Mouse (Mus musculus) hindbrain, embryonic 13.5 days (tissue): Measurements from ENCODE around the gene Ano1. TPM values are rescaled to one million over a fixed set of nuclear protein-coding genes. Genes with fewer than 3 reads are reported as not detected.

ENCODE experiments used
- ATAC-seq: fragments of 200-750 bp; cut with Nextera tagmentation; 2 replicates; pipeline ENCODE4 v1.8.0; 2017; ENCODE audit warnings: moderate TSS enrichment; ENCODE audit not compliant: low FRiP score
- H3K27ac ChIP-seq: fragments of 300-500 bp; sonication (generic); 2 replicates; pipeline ENCODE4 v1.5.1; 2015; ENCODE audit warnings: inconsistent platforms, mild to moderate bottlenecking, moderate library complexity
- H3K27me3 ChIP-seq: fragments of 300-500 bp; sonication (generic); 2 replicates; pipeline ENCODE4 v1.6.1; 2015; ENCODE audit warnings: mild to moderate bottlenecking, inconsistent platforms
- H3K36me3 ChIP-seq: fragments of 300-500 bp; sonication (generic); 2 replicates; pipeline ENCODE4 v1.6.1; 2015; ENCODE audit warnings: mild to moderate bottlenecking, inconsistent platforms
- H3K4me1 ChIP-seq: fragments of 300-500 bp; sonication (generic); replicated peaks from 2 replicates; pipeline ENCODE4 v1.6.1; 2015; ENCODE audit warnings: inconsistent platforms
- H3K4me2 ChIP-seq: fragments of 300-500 bp; sonication (generic); 2 replicates; pipeline ENCODE4 v1.6.1; 2015; ENCODE audit warnings: inconsistent platforms, mild to moderate bottlenecking, moderate library complexity
- H3K4me3 ChIP-seq: fragments of 300-500 bp; sonication (generic); 2 replicates; pipeline ENCODE4 v1.5.1; 2015; ENCODE audit warnings: mild to moderate bottlenecking, inconsistent platforms
- H3K9ac ChIP-seq: fragments of 300-500 bp; sonication (generic); 2 replicates; pipeline ENCODE4 v1.6.1; 2015; ENCODE audit warnings: mild to moderate bottlenecking, inconsistent platforms
- H3K9me3 ChIP-seq: fragments of 300-500 bp; sonication (generic); 2 replicates; pipeline ENCODE4 v1.6.1; 2016; ENCODE audit warnings: inconsistent platforms
- WGBS: fragments of 180-500 bp; shearing (Covaris S2); methylation state at CpG from one replicate; pipeline ENCODE4 v1.1.7; 2015; 5-methylcytosine and 5-hydroxymethylcytosine counted together
- polyA plus RNA-seq: library from polyadenylated mRNA; unstranded; fragments of >200 nt; fragmentation: Nextera tagmentation; extraction: Ambion mirVana; gene quantifications from 2 replicates; pipeline ENCODE4 v1.2.1, GENCODE M21; 2015

Ano1 gene
- polyA plus RNA-seq, 1 experiment from 2014 or later = 5.0 TPM

DNA sequence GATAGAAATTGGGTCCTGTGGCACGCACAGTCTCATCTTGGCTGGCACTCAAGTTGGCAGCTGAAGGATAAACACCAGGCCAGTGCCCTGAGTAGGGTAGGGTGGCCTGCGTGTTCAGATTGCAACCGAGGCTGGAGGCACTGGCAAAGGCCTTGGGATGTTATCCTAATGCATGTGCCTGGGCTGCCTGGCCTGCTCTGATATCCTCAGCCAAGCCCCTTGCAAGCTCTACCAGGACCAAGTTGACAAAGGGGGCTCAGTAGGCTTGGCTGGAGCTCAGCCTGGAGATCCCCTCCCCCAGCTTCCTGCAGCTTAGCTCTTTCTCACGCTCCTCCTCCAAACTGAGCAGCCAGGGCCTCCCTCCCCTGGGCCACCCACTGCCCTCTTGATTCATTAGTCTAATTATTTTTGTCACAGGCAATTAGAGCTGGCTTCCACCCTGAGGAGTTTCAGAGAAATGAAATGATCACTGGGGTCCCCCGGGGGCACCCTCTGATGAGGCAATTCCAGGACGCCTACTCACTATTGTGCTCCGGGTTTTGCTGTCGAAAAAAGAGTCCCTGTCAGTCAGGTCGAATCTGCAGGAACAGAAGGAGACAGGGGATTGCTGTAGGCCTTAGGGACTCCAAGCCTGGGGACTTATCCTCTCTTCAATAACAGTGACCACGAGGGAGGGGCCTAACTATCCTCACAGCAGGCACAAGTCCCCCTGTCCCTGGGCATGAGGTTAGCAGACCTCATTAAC, 97.9 kb downstream of the Ano1 start:
- H3K4me3 ChIP-seq = no peak overlapping the region
- H3K9me3 ChIP-seq = no peaks in the 10 kb centered on the region
- 10% methylated on average over 10 of the region's 10 CpGs for WGBS
- peak overlapping the region; percentile 89 for H3K27ac ChIP-seq
- no peak overlapping the region for H3K4me2 ChIP-seq
- H3K9ac ChIP-seq = 0 out of 2 replicates have a peak overlapping the region, but pooled peaks have one; percentile 24
- peak; percentile 96 for ATAC-seq
- H3K27me3 ChIP-seq = peaks cover 12% of the 10 kb centered on the region
- peaks cover 39% of the 10 kb centered on the region for H3K4me1 ChIP-seq
- H3K36me3 ChIP-seq = no peaks in the 10 kb centered on the region

DNA sequence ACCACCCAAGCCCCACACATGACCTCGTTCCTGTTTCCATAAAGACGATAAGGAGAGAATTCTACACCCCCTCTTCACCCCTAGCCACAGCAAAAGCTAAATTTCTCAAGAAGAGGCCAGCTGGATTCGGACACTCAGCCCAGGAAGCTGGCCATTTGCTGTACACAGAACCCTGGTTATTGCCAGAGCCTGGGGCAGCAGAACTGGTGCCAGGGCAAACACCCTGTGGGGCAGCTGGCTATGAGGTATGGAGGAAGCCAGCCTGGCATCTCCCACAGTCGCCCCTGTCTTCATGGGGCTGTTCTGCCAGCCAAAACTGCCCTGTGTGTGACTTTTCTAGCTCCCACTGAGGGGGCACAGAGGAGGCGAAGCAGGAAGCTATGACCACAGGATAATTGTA, 104.2 kb downstream of the Ano1 start:
- H3K9me3 ChIP-seq = no peaks in the 10 kb centered on the region
- whole genome bisulfite sequencing = 84% methylated on average over 5 of the region's 5 CpGs
- no peak overlapping the region for H3K4me2 ChIP-seq
- H3K27me3 ChIP-seq = peaks cover 31% of the 10 kb centered on the region
- H3K27ac ChIP-seq = no peak overlapping the region
- peaks cover 3% of the 10 kb centered on the region for H3K4me1 ChIP-seq
- H3K36me3 ChIP-seq = no peaks in the 10 kb centered on the region
- no peak for ATAC-seq
- H3K9ac ChIP-seq = no peak overlapping the region
- H3K4me3 ChIP-seq = no peak overlapping the region

DNA sequence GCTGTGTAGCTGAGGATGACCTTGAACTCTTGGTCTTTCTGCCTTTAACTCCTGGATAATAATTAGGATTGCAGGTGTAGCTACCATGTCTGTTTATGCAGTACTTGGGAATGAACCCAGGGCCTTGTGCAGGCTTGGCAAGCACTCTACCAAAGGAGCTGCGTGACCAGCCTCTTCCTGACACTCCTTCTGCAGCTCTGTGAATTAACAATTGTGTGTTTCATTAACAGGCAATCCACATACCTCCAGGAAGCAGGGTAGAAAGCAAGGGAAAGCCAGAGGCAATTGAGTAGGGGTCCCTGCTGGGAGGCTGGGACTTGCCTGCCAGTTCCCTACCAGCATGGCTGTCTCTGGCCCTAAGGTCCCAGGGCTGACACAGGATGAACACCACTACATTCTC, 111.0 kb downstream of the Ano1 start:
- Histone ChIP-seq H3K9me3 (no peaks in the 10 kb centered on the region), H3K4me3 (no peak overlapping the region), H3K36me3 (no peaks in the 10 kb centered on the region), H3K27me3 (peaks cover 18% of the 10 kb centered on the region), H3K9ac (no peak overlapping the region), H3K4me2 (no peak overlapping the region), H3K4me1 (peaks cover 14% of the 10 kb centered on the region), H3K27ac (peak overlapping the region; percentile 70)
- 55% methylated on average over 1 of the region's 1 CpGs for WGBS
- ATAC-seq = no peak

DNA sequence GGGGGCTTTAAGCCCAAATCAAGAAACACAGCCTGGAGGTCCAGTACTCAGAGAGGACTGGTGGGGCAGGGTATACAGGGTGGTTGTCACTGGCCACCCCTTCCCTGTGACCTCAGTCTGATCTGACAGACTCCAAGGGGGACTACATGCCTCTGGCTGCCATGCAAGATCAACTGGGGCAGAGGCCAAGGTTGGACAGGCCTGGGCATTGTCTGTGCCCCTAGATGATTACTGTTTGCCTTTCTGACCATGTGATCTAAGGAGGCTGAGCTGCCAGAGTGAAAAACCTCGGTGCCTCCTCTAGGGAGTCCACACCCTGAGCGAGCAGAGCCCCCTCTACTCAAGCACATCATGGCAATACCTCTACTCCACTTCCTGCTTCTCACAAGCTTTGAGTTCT, 115.8 kb downstream of the Ano1 start:
- no peak for ATAC-seq
- Histone ChIP-seq H3K4me2 (no peak overlapping the region), H3K9ac (no peak overlapping the region), H3K36me3 (no peaks in the 10 kb centered on the region), H3K27me3 (peaks cover 45% of the 10 kb centered on the region), H3K4me1 (peaks cover 10% of the 10 kb centered on the region), H3K9me3 (no peaks in the 10 kb centered on the region), H3K27ac (peak overlapping the region; percentile 23; the same call in 1 of the 2 replicates), H3K4me3 (no peak overlapping the region)
- 43% methylated on average over 2 of the region's 2 CpGs for WGBS

DNA sequence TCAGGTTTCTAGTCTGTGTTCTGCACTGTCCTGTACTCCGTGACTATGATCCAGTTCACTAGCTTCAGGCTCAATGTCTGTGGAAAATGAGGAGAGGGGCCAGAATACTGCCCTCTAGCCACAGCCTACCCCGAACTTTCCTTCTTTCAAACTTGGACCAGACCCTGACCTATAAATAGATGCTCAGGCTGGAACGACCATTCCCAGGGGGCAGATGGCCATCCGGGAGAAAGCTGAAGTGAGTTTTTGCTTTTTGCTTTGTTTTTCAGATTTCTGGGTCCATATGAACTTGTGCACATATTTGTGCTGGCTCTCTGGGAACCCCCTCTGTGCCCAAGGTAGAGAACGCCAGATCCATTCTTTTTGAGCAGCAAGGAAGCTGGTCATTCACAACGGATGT, 116.9 kb downstream of the Ano1 start:
- H3K27me3 ChIP-seq = peaks cover 49% of the 10 kb centered on the region
- H3K4me2 ChIP-seq = no peak overlapping the region
- no peaks in the 10 kb centered on the region for H3K36me3 ChIP-seq
- H3K4me3 ChIP-seq = no peak overlapping the region
- peaks cover 13% of the 10 kb centered on the region for H3K4me1 ChIP-seq
- no peaks in the 10 kb centered on the region for H3K9me3 ChIP-seq
- no peak for ATAC-seq
- 83% methylated on average over 6 of the region's 6 CpGs for WGBS
- H3K27ac ChIP-seq = no peak overlapping the region
- H3K9ac ChIP-seq = no peak overlapping the region

DNA sequence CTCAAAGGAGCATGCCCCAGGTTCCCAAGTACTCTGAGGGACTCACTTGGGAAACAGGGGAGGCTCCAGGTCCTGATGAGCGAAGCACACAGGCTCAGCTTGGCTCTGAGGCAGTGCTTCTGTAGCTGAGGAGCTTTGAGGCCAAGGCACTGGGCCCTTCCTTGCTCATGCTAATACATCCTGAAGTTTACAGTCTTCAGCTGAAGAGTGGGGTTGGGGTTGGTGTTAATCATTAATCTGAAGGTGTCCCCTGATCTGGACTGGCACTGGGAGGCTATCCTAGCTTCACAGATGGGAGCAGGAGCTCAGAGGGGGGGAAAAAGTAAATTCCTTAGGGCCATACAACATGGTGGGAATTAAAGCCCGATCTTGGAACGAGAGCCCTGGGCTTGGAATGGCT, 117.3 kb downstream of the Ano1 start:
- Histone ChIP-seq H3K9ac (no peak overlapping the region), H3K4me2 (no peak overlapping the region), H3K27ac (no peak overlapping the region), H3K9me3 (no peaks in the 10 kb centered on the region), H3K4me1 (peaks cover 16% of the 10 kb centered on the region), H3K4me3 (no peak overlapping the region), H3K36me3 (no peaks in the 10 kb centered on the region), H3K27me3 (peaks cover 53% of the 10 kb centered on the region)
- 82% methylated on average over 3 of the region's 3 CpGs for WGBS
- ATAC-seq = no peak

DNA sequence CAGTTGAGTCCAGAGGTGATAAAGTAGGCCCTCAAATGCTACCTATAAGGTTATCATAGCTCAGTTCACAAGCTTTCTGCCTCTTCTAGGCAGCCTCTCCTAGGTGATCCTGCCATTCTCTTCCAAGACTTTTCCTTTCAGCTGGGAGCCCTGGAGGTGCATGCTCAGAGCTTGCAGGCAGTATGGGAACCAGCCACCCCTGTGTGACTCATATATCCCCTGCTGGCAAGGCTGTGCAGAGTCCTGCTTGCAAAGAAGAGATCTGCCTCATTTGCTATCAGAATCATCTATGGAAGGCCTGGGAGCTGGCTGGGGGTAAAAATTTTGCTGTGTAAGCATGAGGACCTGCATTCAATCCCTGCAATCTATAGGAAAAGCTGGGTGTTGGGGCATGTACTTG, 119.5 kb downstream of the Ano1 start:
- Histone ChIP-seq H3K36me3 (no peaks in the 10 kb centered on the region), H3K9me3 (no peaks in the 10 kb centered on the region), H3K9ac (no peak overlapping the region), H3K27me3 (peaks cover 56% of the 10 kb centered on the region), H3K4me2 (no peak overlapping the region), H3K4me3 (no peak overlapping the region), H3K4me1 (peaks cover 37% of the 10 kb centered on the region), H3K27ac (no peak overlapping the region)
- no peak for ATAC-seq

DNA sequence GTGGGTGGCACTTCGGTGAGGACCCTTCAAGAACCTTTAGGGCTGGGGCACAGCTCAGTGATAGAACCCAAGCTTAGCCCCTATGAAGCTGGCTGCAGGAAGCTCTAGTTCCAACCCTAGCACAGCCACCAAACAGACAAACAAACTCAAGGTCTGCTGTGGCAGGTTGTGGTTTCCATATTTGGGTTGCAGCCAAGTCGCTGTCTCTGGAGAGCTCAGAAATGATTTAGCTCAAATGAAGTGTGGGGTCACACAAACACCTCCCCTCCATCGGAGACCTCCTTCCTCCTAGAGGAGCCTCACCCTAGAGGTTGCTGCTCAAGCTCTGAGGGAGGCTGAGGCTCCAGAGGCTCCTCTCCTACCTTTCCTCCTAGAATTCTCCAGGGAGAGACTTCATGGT, 121.2 kb downstream of the Ano1 start:
- H3K9ac ChIP-seq = no peak overlapping the region
- H3K4me2 ChIP-seq = no peak overlapping the region
- peaks cover 43% of the 10 kb centered on the region for H3K4me1 ChIP-seq
- 74% methylated on average over 3 of the region's 3 CpGs for whole genome bisulfite sequencing
- H3K4me3 ChIP-seq = no peak overlapping the region
- H3K36me3 ChIP-seq = no peaks in the 10 kb centered on the region
- no peaks in the 10 kb centered on the region for H3K9me3 ChIP-seq
- no peak for ATAC-seq
- H3K27me3 ChIP-seq = peaks cover 56% of the 10 kb centered on the region
- H3K27ac ChIP-seq = no peak overlapping the region

DNA sequence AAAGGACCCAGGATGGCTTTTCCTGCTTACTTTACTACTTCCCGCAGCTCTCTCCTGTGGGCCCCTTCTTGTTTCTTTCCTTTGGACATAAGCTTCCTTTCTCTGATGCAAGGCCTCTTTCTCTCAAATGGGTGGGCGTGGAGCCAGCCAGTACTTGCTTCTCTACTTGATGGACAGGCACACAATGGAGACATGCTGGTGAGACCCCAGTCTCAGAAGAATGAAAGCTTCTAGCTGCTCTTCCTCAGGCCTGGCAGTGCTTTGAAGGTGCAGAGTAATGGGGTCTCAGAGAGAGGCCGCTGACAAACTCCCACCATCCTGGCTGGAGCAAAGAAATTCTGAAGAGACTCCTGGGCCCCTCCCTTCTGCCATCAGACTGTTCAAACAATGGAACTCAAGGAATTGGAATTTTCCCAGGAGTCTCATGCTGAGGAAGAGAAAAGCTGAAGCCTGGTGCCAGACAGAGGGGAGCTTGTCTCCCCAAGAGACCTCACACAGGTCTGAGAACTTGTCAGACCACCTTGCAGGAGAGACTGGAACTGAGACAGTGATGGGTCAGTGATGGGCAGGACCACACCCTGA, 123.3 kb downstream of the Ano1 start:
- no peaks in the 10 kb centered on the region for H3K9me3 ChIP-seq
- H3K4me1 ChIP-seq = peaks cover 43% of the 10 kb centered on the region
- 12% methylated on average over 3 of the region's 3 CpGs for WGBS
- 0 out of 2 replicates have a peak overlapping the region, but pooled peaks have one; percentile 6 for H3K9ac ChIP-seq
- no peak overlapping the region for H3K4me3 ChIP-seq
- peaks cover 49% of the 10 kb centered on the region for H3K27me3 ChIP-seq
- ATAC-seq = peak; percentile 84
- peak overlapping the region; percentile 80 for H3K27ac ChIP-seq
- no peaks in the 10 kb centered on the region for H3K36me3 ChIP-seq
- H3K4me2 ChIP-seq = no peak overlapping the region

DNA sequence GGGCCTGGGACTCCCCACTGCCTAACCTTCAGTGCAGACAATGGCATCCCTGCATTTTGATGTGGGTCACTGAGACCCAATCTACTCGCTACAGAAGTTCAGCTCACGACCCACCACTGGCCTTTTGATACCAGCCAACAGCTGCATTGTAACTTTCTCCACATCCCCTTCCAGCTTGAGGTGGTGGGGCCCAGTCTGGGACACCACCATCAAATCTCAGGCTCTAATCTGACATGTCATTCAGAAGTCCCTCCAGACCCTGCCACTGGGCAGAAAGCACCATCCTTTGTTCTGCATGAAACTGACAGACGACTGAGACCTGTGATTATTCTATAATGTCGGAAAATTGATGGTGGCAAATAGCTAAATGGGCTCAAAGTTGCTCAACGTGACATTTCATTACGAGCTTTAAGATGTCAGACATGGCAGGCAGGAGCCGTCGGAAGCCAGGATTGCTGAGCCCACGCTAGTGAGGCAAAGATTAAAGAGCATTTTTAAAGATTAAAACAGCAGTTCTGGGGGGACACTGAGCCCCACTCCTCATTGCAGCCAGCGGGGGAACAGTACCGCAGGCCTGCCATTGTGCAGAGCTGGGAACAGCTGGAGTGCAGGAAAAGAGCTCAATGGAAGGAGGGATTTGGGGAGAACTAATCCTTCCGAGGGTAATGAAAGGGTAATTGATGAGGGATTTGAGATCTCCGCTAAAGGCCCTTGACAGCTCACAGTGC, 124.0 kb downstream of the Ano1 start:
- peak; percentile 78 for ATAC-seq
- no peaks in the 10 kb centered on the region for H3K9me3 ChIP-seq

DNA sequence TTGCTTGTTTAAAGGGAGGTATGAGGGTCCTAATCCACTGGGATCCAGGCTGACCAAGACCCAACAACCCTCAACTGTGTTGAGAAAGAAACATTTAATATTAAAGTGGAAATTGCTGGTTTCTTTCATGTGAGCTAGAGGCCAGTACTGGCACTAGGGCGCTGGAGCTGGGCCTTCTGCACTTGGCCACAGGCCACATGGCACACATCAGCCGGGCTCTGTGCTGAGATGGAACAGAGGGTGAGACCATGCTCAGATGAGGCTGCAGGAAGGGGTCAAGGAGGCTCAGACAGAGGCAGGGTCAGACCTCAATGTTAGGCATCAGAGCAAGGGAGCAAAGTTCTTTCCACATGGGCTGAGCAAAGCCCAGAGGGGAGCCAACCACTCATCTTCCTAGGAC, 125.7 kb downstream of the Ano1 start:
- H3K27ac ChIP-seq = peak overlapping the region; percentile 80
- no peaks in the 10 kb centered on the region for H3K9me3 ChIP-seq
- ATAC-seq = no peak

More for the DNA sequence above, 124.0 kb downstream of the Ano1 start:
- Histone ChIP-seq H3K36me3 (no peaks in the 10 kb centered on the region), H3K27ac (peak overlapping the region; percentile 80), H3K9ac (0 out of 2 replicates have a peak overlapping the region, but pooled peaks have one; percentile 6), H3K27me3 (peaks cover 49% of the 10 kb centered on the region), H3K4me2 (no peak overlapping the region), H3K4me3 (no peak overlapping the region), H3K4me1 (peaks cover 43% of the 10 kb centered on the region)
- WGBS = 13% methylated on average over 13 of the region's 13 CpGs

More for the DNA sequence above, 125.7 kb downstream of the Ano1 start:
- H3K36me3 ChIP-seq = no peaks in the 10 kb centered on the region
- no peak overlapping the region for H3K4me3 ChIP-seq
- 75% methylated on average over 2 of the region's 2 CpGs for WGBS
- peaks cover 50% of the 10 kb centered on the region for H3K4me1 ChIP-seq
- no peak overlapping the region for H3K9ac ChIP-seq
- H3K4me2 ChIP-seq = no peak overlapping the region
- H3K27me3 ChIP-seq = peaks cover 42% of the 10 kb centered on the region
